Mouse (Mus musculus) CD4-positive naive resting alpha-beta T cell, adult 76 days (primary cell): ENCODE results near the gene Spsb4. TPM values are rescaled to one million over a fixed set of nuclear protein-coding genes. Genes with fewer than 3 reads are reported as not detected.

Experiments
- total RNA-seq: library from RNA; stranded (reverse); gene quantifications from one replicate; pipeline ENCODE4 v1.2.4, GENCODE M21; 2023

Spsb4 gene
- total RNA-seq, result not detected

DNA sequence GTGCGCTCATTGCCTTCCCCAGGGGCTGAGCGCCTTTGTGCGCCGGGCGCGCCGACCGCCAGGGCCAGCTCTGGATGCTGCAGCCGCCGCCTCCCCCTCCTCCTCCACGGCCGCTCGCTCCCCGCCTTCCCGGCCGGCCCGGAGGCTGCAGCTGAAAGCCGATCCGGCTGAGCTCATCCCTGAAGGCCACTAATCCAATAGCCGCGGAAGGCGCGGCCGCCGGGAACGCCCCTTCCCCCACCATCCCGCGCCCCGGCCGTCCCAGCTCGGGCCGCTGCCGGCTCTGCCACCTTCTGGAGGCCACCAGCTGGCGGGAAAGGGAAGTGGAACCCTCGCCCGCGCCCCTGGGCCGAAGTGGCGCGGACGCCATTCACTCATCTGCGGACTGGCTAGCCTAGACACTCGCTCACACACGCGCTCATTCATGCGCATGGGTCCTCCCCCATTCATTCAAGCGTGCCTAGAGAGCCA is at the start of gene Spsb4:
Spsb4 (minus strand) TSS at position 167 of the 471 bp plus-strand sequence.

Other genes starting within 250 kb of the Spsb4 start
- gene Pxylp1, start 126.2 kb downstream of the Spsb4 start, total RNA-seq, result 34.6 TPM
- gene Slc25a36, start 92.3 kb upstream of the Spsb4 start, total RNA-seq, result 243 TPM